15 mouse cellular contexts compared by ENCODE assay signal in the genomic region with DNA sequence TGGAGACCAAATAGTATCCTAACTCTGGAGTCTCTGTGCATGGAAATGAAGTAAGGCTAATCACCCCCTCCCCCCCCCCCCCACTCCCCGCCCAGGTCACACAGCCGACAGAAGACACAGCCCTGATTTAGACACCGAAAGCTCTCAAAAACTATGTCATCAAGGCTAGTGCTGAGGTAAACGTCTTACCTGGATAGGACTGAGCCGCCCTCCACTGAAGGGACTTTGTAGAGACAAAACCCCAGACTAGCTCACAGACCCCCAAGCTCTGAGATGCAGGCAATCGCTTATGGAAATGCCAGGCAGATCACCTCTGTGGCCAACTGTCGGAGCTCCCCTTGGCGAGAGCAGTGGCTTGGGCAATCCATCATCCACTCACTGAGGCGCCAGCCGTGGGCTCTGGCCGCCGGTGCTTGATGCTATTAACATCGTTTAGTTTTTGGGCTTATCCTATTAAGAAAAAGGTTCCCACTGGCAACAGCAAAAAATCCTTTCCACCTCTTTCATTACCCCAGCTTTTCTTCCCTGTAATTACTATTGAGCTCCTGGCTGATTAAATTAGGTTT. TPM values are rescaled to one million over a fixed set of nuclear protein-coding genes. Genes with fewer than 3 reads are reported as not detected.
A peak's percentile ranks its signal among the peaks of the same experiment; 100 is the strongest.
DNase-seq lines count a peak whose midpoint lies in the region; ATAC-seq lines count a peak whose summit lies in the region.
"Had no signal": no experiment of that assay in that cellular context is flagged by ENCODE, and none has a peak within 500 bp of the region (broad histone marks: within the 10 kb centered on the region; RNA-seq: fewer than 3 reads in every experiment).

No protein-coding gene starts in this region.

- H3K9ac ChIP-seq in hindbrain, embryonic 12.5 days, result no peak overlapping the region
- no peak overlapping the region for H3K9ac ChIP-seq in midbrain, embryonic 15.5 days
- H3K9ac ChIP-seq: embryonic facial prominence, embryonic 15.5 days; liver, embryonic 12.5 days had no signal

- intact Hi-C loops in left cerebral cortex, postnatal 4 days (cut with DNase I), result no loop called here
- intact Hi-C loops in left cerebral cortex, postnatal 14 days (cut with DNase I), result no loop called here
- intact Hi-C loops in heart, postnatal 36 days (cut with DNase I), result no loop called here

- DNase-seq in left cerebral cortex, postnatal 4 days, result peak; percentile 29
- no peak for DNase-seq in left cerebral cortex, postnatal 14 days (ENCODE audit: low spot score in 2 of 2)
- no peak for DNase-seq in adrenal gland, postnatal 14 days
- DNase-seq in lung, postnatal 4 days, result no peak
- no peak for DNase-seq in heart, postnatal 36 days
- DNase-seq in adrenal gland, adult 8-10 months, result no peak
- DNase-seq: adrenal gland, postnatal 36 days; kidney, postnatal 10 days; lung, postnatal 36 days had no signal

- H3K4me3 ChIP-seq in hindbrain, embryonic 12.5 days, result no peak overlapping the region
- no peak overlapping the region for H3K4me3 ChIP-seq in midbrain, embryonic 15.5 days
- H3K4me3 ChIP-seq: embryonic facial prominence, embryonic 15.5 days; liver, embryonic 12.5 days had no signal

- H3K9me3 ChIP-seq in hindbrain, embryonic 12.5 days (replicated peaks), result 0 out of 2 replicates have a peak, but pooled peaks cover 2% of the 10 kb centered on the region
- no peaks in the 10 kb centered on the region for H3K9me3 ChIP-seq in midbrain, embryonic 15.5 days
- H3K9me3 ChIP-seq: embryonic facial prominence, embryonic 15.5 days; liver, embryonic 12.5 days had no signal

- H3K36me3 ChIP-seq in hindbrain, embryonic 12.5 days, result no peaks in the 10 kb centered on the region
- no peaks in the 10 kb centered on the region for H3K36me3 ChIP-seq in midbrain, embryonic 15.5 days (replicated peaks)
- H3K36me3 ChIP-seq: embryonic facial prominence, embryonic 15.5 days; liver, embryonic 12.5 days had no signal

- peaks cover 24% of the 10 kb centered on the region for H3K4me1 ChIP-seq in hindbrain, embryonic 12.5 days
- H3K4me1 ChIP-seq in midbrain, embryonic 15.5 days, result peaks cover 18% of the 10 kb centered on the region
- H3K4me1 ChIP-seq: liver, embryonic 12.5 days had no signal

- H3K27me3 ChIP-seq in hindbrain, embryonic 12.5 days, result peaks cover 65% of the 10 kb centered on the region
- peaks cover 23% of the 10 kb centered on the region for H3K27me3 ChIP-seq in midbrain, embryonic 15.5 days (replicated peaks)

- ATAC-seq in hindbrain, embryonic 12.5 days (ENCODE audit: low FRiP score), result peak; percentile 74
- 0 out of 2 replicates have a peak, but pooled peaks have one; percentile 27 for ATAC-seq in midbrain, embryonic 15.5 days (replicated peaks)
- ATAC-seq: liver, embryonic 12.5 days had no signal

- peak overlapping the region; percentile 52 for H3K27ac ChIP-seq in hindbrain, embryonic 12.5 days
- no peak overlapping the region for H3K27ac ChIP-seq in midbrain, embryonic 15.5 days
- H3K27ac ChIP-seq: embryonic facial prominence, embryonic 15.5 days; liver, embryonic 12.5 days had no signal

- WGBS in hindbrain, embryonic 12.5 days, result 11% methylated on average over 13 of the region's 13 CpGs
- WGBS in midbrain, embryonic 15.5 days, result 3% methylated on average over 13 of the region's 13 CpGs

- H3K4me2 ChIP-seq in hindbrain, embryonic 12.5 days (replicated peaks), result peak overlapping the region; percentile 29
- peak overlapping the region; percentile 9; the same call in 1 of the 2 replicates for H3K4me2 ChIP-seq in midbrain, embryonic 15.5 days
- H3K4me2 ChIP-seq: embryonic facial prominence, embryonic 15.5 days; liver, embryonic 12.5 days had no signal

RNA-seq across cellular contexts. Expression of a gene that starts 33.6 kb away (rescaled TPM):
- total RNA-seq in left cerebral cortex, postnatal 4 days (2021), result 1 to 10 TPM; 1.3 to 1.8 TPM
- under 1 TPM; 0.46 to 0.68 TPM for total RNA-seq in left cerebral cortex, postnatal 14 days (2021)
- polyA plus RNA-seq in hindbrain, embryonic 12.5 days (2016; fragmentation: Nextera tagmentation; extraction: Ambion mirVana), result 8.6 and 9.3 TPM in 2 replicates
- 5.5 and 6.7 TPM in 2 replicates for polyA plus RNA-seq in midbrain, embryonic 15.5 days (2015; fragmentation: Nextera tagmentation; extraction: Ambion mirVana)
- total RNA-seq in adrenal gland, postnatal 14 days (2021), result not detected in 2 replicates
- total RNA-seq in heart, postnatal 36 days (2021), result not detected
- not detected for total RNA-seq in adrenal gland, adult 8-10 months (2022)
- total RNA-seq: adrenal gland, postnatal 36 days; gastrocnemius, adult 18-20 months had no signal
- polyA plus RNA-seq: embryonic facial prominence, embryonic 15.5 days; heart, embryonic 14.5 days; liver, embryonic 12.5 days had no signal
